Mouse (Mus musculus): ENCODE results near the gene Trhr2.

DNA sequence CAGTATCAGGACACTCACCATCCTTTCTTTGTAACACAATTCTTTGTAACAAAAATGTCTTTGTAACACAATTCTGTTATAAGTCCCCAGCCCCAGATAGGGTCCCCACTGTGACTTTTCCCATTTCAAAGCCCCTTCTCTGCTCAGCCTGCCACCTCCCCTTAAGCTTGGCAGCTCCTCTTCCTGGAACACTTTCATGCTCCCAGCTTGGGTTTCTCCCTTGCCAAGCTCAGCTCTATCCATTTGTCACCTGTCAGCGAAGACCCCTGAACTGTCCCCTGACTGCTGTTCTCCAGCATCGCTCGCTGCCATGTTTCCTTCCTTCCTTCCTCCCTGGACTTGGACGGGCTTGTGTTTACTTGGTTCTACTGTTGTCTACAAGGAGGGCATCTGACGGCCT is 2.9 kb downstream of the Trhr2 start:
- TF ChIP-seq POLR2A (IDR thresholded peaks at IDR 0.05; ENCODE audit: borderline replicate concordance, extremely low read depth, insufficient read depth, insufficient read length, poor library complexity, severe bottlenecking): no peak
- TF ChIP-seq CTCF (IDR thresholded peaks at IDR 0.05; ENCODE audit: borderline replicate concordance, extremely low read depth, insufficient read depth, insufficient read length): no peak
